In the genomic region with DNA sequence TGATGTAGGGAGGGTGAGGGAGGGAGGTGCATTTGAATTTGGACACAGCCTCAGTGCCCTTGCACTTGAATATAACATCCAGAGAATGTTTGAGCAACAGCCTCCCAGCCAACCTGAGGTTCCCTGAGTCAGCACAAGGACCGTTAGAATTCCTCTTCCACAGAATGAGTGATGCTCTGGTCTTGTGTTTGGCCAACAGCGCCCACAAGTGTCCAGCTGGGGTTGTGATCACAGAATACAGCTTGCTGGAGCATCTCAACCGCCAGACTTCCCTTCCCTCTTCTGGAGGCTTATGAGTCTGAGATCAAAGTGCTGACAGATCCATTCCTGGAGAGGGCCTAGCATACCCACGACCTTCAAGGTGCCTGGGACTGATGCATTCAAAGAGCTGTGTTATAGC, we compare ENCODE assay signal across 16 mouse cellular contexts.
DNase-seq lines count a peak whose midpoint lies in the region; ATAC-seq and TF ChIP-seq lines count a peak whose summit lies in the region.
"Had no signal": no experiment of that assay in that cellular context is flagged by ENCODE, and none has a peak within 500 bp of the region (broad histone marks: within the 10 kb centered on the region; RNA-seq: fewer than 3 reads in every experiment).

No protein-coding gene starts in this region.

- ATAC-seq in forebrain, postnatal 0 days: no peak
- ATAC-seq in forebrain, embryonic 13.5 days: no peak
- no peak for ATAC-seq in liver, embryonic 11.5 days (replicated peaks; ENCODE audit: low FRiP score)
- no peak for ATAC-seq in liver, embryonic 14.5 days (ENCODE audit: insufficient read depth)

- no peaks in the 10 kb centered on the region for H3K36me3 ChIP-seq in forebrain, postnatal 0 days (ENCODE audit: insufficient read depth)
- no peaks in the 10 kb centered on the region for H3K36me3 ChIP-seq in forebrain, embryonic 13.5 days (ENCODE audit: poor library complexity, severe bottlenecking)
- no peaks in the 10 kb centered on the region for H3K36me3 ChIP-seq in liver, embryonic 11.5 days (ENCODE audit: control insufficient read depth, insufficient read depth, low read length)
- H3K36me3 ChIP-seq in liver, embryonic 14.5 days (replicated peaks; ENCODE audit: control insufficient read depth, insufficient read depth, low read depth): no peaks in the 10 kb centered on the region
- H3K36me3 ChIP-seq: forebrain, embryonic 10.5 days; midbrain, embryonic 12.5 days; stomach, embryonic 15.5 days had no signal

- WGBS in forebrain, postnatal 0 days: 16% methylated on average over 4 of the region's 4 CpGs
- 29% methylated on average over 4 of the region's 4 CpGs for WGBS in forebrain, embryonic 13.5 days
- WGBS in liver, embryonic 11.5 days: 13% methylated on average over 4 of the region's 4 CpGs
- WGBS in liver, embryonic 14.5 days (ENCODE audit: insufficient replicate concordance): 23% methylated on average over 4 of the region's 4 CpGs

- no peak overlapping the region for H3K27ac ChIP-seq in forebrain, postnatal 0 days (ENCODE audit: low read depth, low read length)
- no peak overlapping the region for H3K27ac ChIP-seq in forebrain, embryonic 13.5 days
- H3K27ac ChIP-seq in liver, embryonic 11.5 days (ENCODE audit: low read depth, low read length): no peak overlapping the region
- H3K27ac ChIP-seq in liver, embryonic 14.5 days: no peak overlapping the region
- H3K27ac ChIP-seq: forebrain, embryonic 10.5 days; midbrain, embryonic 12.5 days; stomach, embryonic 15.5 days had no signal

- TF ChIP-seq CTCF in forebrain, postnatal 0 days (IDR thresholded peaks at IDR 0.05; ENCODE audit: low read depth): peak; percentile 32; the same call in 1 of the 2 replicates
- peak; percentile 85 for TF ChIP-seq CTCF in liver, embryonic 14.5 days (IDR thresholded peaks at IDR 0.05; ENCODE audit: low read depth)

- no peak overlapping the region for H3K9ac ChIP-seq in forebrain, postnatal 0 days
- no peak overlapping the region for H3K9ac ChIP-seq in forebrain, embryonic 13.5 days
- H3K9ac ChIP-seq in liver, embryonic 11.5 days (ENCODE audit: low read depth, low read length): no peak overlapping the region
- no peak overlapping the region for H3K9ac ChIP-seq in liver, embryonic 14.5 days (replicated peaks)
- H3K9ac ChIP-seq: midbrain, embryonic 12.5 days; stomach, embryonic 15.5 days had no signal

- H3K4me1 ChIP-seq in forebrain, postnatal 0 days (ENCODE audit: insufficient read depth): 0 out of 2 replicates have a peak, but pooled peaks cover 6% of the 10 kb centered on the region
- peaks cover 11% of the 10 kb centered on the region; the same call in 1 of the 2 replicates for H3K4me1 ChIP-seq in forebrain, embryonic 13.5 days
- peaks cover 21% of the 10 kb centered on the region for H3K4me1 ChIP-seq in liver, embryonic 11.5 days (replicated peaks; ENCODE audit: control insufficient read depth, insufficient read depth, low read length)
- peaks cover 23 to 29% of the 10 kb centered on the region in 2 experiments for H3K4me1 ChIP-seq in liver, embryonic 14.5 days (replicated peaks; ENCODE audit: control insufficient read depth in 2 of 2, insufficient read depth in 2 of 2, low read length in 1 of 2)

- no peak for TF ChIP-seq EP300 in liver, embryonic 14.5 days (IDR thresholded peaks at IDR 0.05; ENCODE audit: low read depth)

- no peaks in the 10 kb centered on the region for H3K27me3 ChIP-seq in forebrain, postnatal 0 days (ENCODE audit: insufficient read depth, low read length)
- H3K27me3 ChIP-seq in forebrain, embryonic 13.5 days: peaks cover 25% of the 10 kb centered on the region
- H3K27me3 ChIP-seq in liver, embryonic 11.5 days (replicated peaks; ENCODE audit: control insufficient read depth, insufficient read depth, low read length): 0 out of 2 replicates have a peak, but pooled peaks cover 3% of the 10 kb centered on the region
- H3K27me3 ChIP-seq in liver, embryonic 14.5 days (ENCODE audit: control insufficient read depth, insufficient read depth, low read length): no peaks in the 10 kb centered on the region

- no peaks in the 10 kb centered on the region for H3K9me3 ChIP-seq in forebrain, postnatal 0 days (ENCODE audit: low read length)
- H3K9me3 ChIP-seq in forebrain, embryonic 13.5 days (replicated peaks): no peaks in the 10 kb centered on the region
- H3K9me3 ChIP-seq in liver, embryonic 11.5 days (ENCODE audit: control insufficient read depth, low read length): no peaks in the 10 kb centered on the region
- no peaks in the 10 kb centered on the region for H3K9me3 ChIP-seq in liver, embryonic 14.5 days (ENCODE audit: control insufficient read depth, low read length)
- H3K9me3 ChIP-seq: forebrain, embryonic 10.5 days; midbrain, embryonic 12.5 days; stomach, embryonic 15.5 days had no signal

- H3K4me2 ChIP-seq in forebrain, postnatal 0 days (ENCODE audit: low read depth): no peak overlapping the region
- H3K4me2 ChIP-seq in forebrain, embryonic 13.5 days: no peak overlapping the region
- no peak overlapping the region for H3K4me2 ChIP-seq in liver, embryonic 11.5 days
- H3K4me2 ChIP-seq in liver, embryonic 14.5 days (ENCODE audit: low read depth): no peak overlapping the region
- H3K4me2 ChIP-seq: midbrain, embryonic 12.5 days; stomach, embryonic 15.5 days had no signal

- no peak overlapping the region for H3K4me3 ChIP-seq in forebrain, postnatal 0 days (ENCODE audit: low read depth, low read length)
- H3K4me3 ChIP-seq in forebrain, embryonic 13.5 days: no peak overlapping the region
- H3K4me3 ChIP-seq in liver, embryonic 11.5 days (ENCODE audit: low read depth, low read length): no peak overlapping the region
- H3K4me3 ChIP-seq in liver, embryonic 14.5 days (ENCODE audit: insufficient read depth in 1 of 2, low read depth in 2 of 2, low read length in 2 of 2): no peak overlapping the region
- H3K4me3 ChIP-seq: forebrain, embryonic 10.5 days; midbrain, embryonic 12.5 days; stomach, embryonic 15.5 days had no signal

- DNase-seq in forebrain, postnatal 0 days: no peak
- DNase-seq in liver (peak; percentile 76), NIH3T3 (ENCODE audit: low read depth) (peak; percentile 67)
- no peak for DNase-seq in liver, embryonic 11.5 days (ENCODE audit: low spot score)
- no peak for DNase-seq in liver, embryonic 14.5 days (ENCODE audit: low read depth in 3 of 3, low spot score in 3 of 3)
- no peak for DNase-seq in ovary, postnatal 10 days (ENCODE audit: low spot score)
- no peak for DNase-seq in cerebellum, postnatal 14 days
- DNase-seq: B cell, adult 2 months; embryo, embryonic 11 days; gastrocnemius, postnatal 14 days; layer of hippocampus, postnatal 36 days; right cerebral cortex, postnatal 25 days had no signal

Comparison
In these comparisons a context has a peak if more than half of its experiments do, and no peak if none do; other contexts are left out.
1. DNase-seq: peak in liver (single experiment) and NIH3T3 (single experiment); none in forebrain, postnatal 0 days (single experiment), liver, embryonic 11.5 days (single experiment), liver, embryonic 14.5 days (0 of 3), ovary, postnatal 10 days (single experiment) and cerebellum, postnatal 14 days (0 of 2).